ENCODE assay signal across 9 mouse cellular contexts in genomic region chr14:77580106-77580936, GRCm38 (mm10).
DNase-seq lines count a peak whose midpoint lies in the region; ATAC-seq and TF ChIP-seq lines count a peak whose summit lies in the region.
"Had no signal": no experiment of that assay in that cellular context is flagged by ENCODE, and none has a peak within 500 bp of the region (broad histone marks: within the 10 kb centered on the region; RNA-seq: fewer than 3 reads in every experiment).

No protein-coding gene starts in this region.

- peak; percentile 26 for DNase-seq in lung, postnatal 0 days (ENCODE audit: low spot score)
- DNase-seq in lung, postnatal 4 days: no peak
- peak; percentile 9 for DNase-seq in heart, adult 8-10 months (ENCODE audit: low spot score)
- no peak for DNase-seq in kidney, postnatal 14 days
- DNase-seq in kidney, postnatal 4 days: no peak

- no peak overlapping the region for H3K9ac ChIP-seq in lung, postnatal 0 days (replicated peaks; ENCODE audit: low read depth)
- H3K9ac ChIP-seq: hindbrain, embryonic 14.5 days had no signal

- TF ChIP-seq POLR2A in cortical plate, adult 2 months (IDR thresholded peaks at IDR 0.05; ENCODE audit: extremely low read depth, insufficient read depth, low read length): no peak
- no peak for TF ChIP-seq POLR2A in myocyte (IDR thresholded peaks at IDR 0.05; ENCODE audit: insufficient read length, low read depth)

- no peaks in the 10 kb centered on the region for H3K79me2 ChIP-seq in myocyte (ENCODE audit: control insufficient read depth, insufficient read depth)

- no peak overlapping the region for H3K4me3 ChIP-seq in lung, postnatal 0 days (ENCODE audit: low read depth, low read length)
- H3K4me3 ChIP-seq in cortical plate, adult 2 months (ENCODE audit: insufficient read depth, low read length): no peak overlapping the region
- H3K4me3 ChIP-seq in myocyte: no peak overlapping the region

- ATAC-seq in lung, postnatal 0 days: peak; percentile 11; the same call in 1 of the 2 replicates

- H3K27me3 ChIP-seq in lung, postnatal 0 days (replicated peaks; ENCODE audit: insufficient read depth, low read length): no peaks in the 10 kb centered on the region
- H3K27me3 ChIP-seq in myocyte (ENCODE audit: control insufficient read depth, insufficient read depth, insufficient read length): no peaks in the 10 kb centered on the region

- no peak for TF ChIP-seq CTCF in lung, postnatal 0 days (IDR thresholded peaks at IDR 0.05)
- TF ChIP-seq CTCF in cortical plate, adult 2 months (IDR thresholded peaks at IDR 0.05; ENCODE audit: extremely low read depth, insufficient read depth, low read length): no peak

- no peaks in the 10 kb centered on the region for H3K4me1 ChIP-seq in lung, postnatal 0 days (ENCODE audit: insufficient read depth, low read depth, low read length)
- peaks cover 9% of the 10 kb centered on the region for H3K4me1 ChIP-seq in cortical plate, adult 2 months (ENCODE audit: control insufficient read depth, insufficient read depth, low read length)

- H3K36me3 ChIP-seq in lung, postnatal 0 days (ENCODE audit: insufficient read depth, low read length): no peaks in the 10 kb centered on the region
- no peaks in the 10 kb centered on the region for H3K36me3 ChIP-seq in myocyte (ENCODE audit: control insufficient read depth, insufficient read depth)

- H3K4me2 ChIP-seq in lung, postnatal 0 days (replicated peaks; ENCODE audit: low read depth, low read length): peak overlapping the region; percentile 20; the same call in 1 of the 2 replicates
- H3K4me2 ChIP-seq in myocyte (ENCODE audit: low read depth): peak overlapping the region; percentile 56
- H3K4me2 ChIP-seq: hindbrain, embryonic 14.5 days; liver, embryonic 11.5 days had no signal

- no peak overlapping the region for H3ac ChIP-seq in myocyte (ENCODE audit: control insufficient read depth, insufficient read length)

- no peak overlapping the region for H3K27ac ChIP-seq in lung, postnatal 0 days (ENCODE audit: low read length)
- H3K27ac ChIP-seq in cortical plate, adult 2 months (ENCODE audit: insufficient read depth, low read length): peak overlapping the region; percentile 67

- 52% methylated on average over 14 of the region's 14 CpGs for WGBS in lung, postnatal 0 days

- no peaks in the 10 kb centered on the region for H3K9me3 ChIP-seq in lung, postnatal 0 days (ENCODE audit: low read length)

- TF ChIP-seq EP300 in lung, postnatal 0 days (IDR thresholded peaks at IDR 0.05): no peak

TF ChIP-seq in myocyte, 11 proteins besides CTCF, POLR2A, EP300 and RAD21:
- TF ChIP-seq SRF (IDR thresholded peaks at IDR 0.05; ENCODE audit: control insufficient read depth, insufficient read length, low read depth): no peak
- no peak for TF ChIP-seq POLR2AphosphoS2 (IDR thresholded peaks at IDR 0.05; ENCODE audit: insufficient read length, low read depth)
- TF ChIP-seq E2F4 (IDR thresholded peaks at IDR 0.05; ENCODE audit: insufficient read depth): no peak
- TF ChIP-seq MYOG (IDR thresholded peaks at IDR 0.05; ENCODE audit: control insufficient read depth in 1 of 3, insufficient read depth in 1 of 3, insufficient read length in 2 of 3, low read depth in 2 of 3): peak in 1 of 3 experiments; percentile 2
- TF ChIP-seq USF1 (IDR thresholded peaks at IDR 0.05; ENCODE audit: low read depth): no peak
- no peak for TF ChIP-seq TCF12 (IDR thresholded peaks at IDR 0.05; ENCODE audit: insufficient read depth, poor library complexity, severe bottlenecking)
- TF ChIP-seq MAX (IDR thresholded peaks at IDR 0.05; ENCODE audit: low read depth): no peak
- TF ChIP-seq MYOD1 (IDR thresholded peaks at IDR 0.05; ENCODE audit: control insufficient read depth in 1 of 3, insufficient read length in 2 of 3, low read depth in 2 of 3): no peak

Comparison
In these comparisons a context has a peak if more than half of its experiments do, and no peak if none do; other contexts are left out.
1. DNase-seq: peak in lung, postnatal 0 days (single experiment) and heart, adult 8-10 months (single experiment); none in lung, postnatal 4 days (0 of 2), kidney, postnatal 14 days (single experiment) and kidney, postnatal 4 days (0 of 2).